Mouse (Mus musculus): ENCODE data around the gene Lgals8. TPM values are rescaled to one million over a fixed set of nuclear protein-coding genes. Genes with fewer than 3 reads are reported as not detected.
A peak's percentile ranks its signal among the peaks of the same experiment; 100 is the strongest.
"Not testable (repeated sequence)": the region's sequence is repeated elsewhere in the genome, so short reads cannot be mapped to it uniquely, and the experiment has no call there.

Gene Lgals8
- total RNA-seq, 1 experiment from 2014 or later, result 103 TPM

DNA sequence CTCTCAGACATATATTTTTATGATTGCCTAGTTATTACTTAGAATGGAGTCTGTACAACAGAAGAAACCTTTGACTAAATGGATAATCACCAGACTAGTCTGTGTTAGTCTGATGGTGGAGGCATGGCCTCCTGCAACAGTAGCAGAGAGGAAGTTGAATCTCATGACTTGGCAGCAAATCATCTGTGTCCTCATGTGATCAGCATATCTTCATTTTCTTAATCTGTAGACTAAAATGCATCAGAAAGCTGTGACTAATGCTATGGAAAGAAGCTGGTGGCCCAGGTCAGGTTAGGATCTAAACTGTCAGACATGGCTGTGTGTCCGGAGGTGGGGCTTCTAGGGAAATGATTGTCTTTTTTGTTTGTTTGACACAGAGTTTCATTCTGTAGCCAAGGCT is 3.7 kb upstream of the Lgals8 start:
- ATAC-seq (replicated peaks in 1 of 2; ENCODE audit: insufficient read depth in 1 of 2, low FRiP score in 2 of 2, low TSS enrichment in 1 of 2, low read depth in 1 of 2, poor library complexity in 2 of 2, severe bottlenecking in 2 of 2), result peak; percentile 89 to 94

DNA sequence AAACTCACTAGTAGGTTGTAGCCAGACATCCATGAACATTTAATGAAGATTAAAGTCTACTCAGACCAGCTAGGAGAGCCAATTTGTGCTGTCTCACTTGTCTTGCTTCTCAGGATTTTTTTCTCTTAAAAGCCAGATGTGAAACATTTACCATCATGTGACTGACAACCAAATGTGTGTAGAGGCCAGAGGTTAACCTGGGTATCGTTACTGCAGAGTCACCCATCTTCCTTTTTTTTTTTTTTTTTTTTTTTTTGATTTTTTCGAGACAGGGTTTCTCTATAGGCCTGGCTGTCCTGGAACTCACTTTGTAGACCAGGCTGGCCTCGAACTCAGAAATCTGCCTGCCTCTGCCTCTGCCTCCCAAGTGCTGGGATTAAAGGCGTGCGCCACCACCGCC is 585 bp downstream of the Lgals8 start:
- not testable (repeated sequence) for ATAC-seq (replicated peaks in 1 of 2; ENCODE audit: insufficient read depth in 1 of 2, low FRiP score in 2 of 2, low TSS enrichment in 1 of 2, low read depth in 1 of 2, poor library complexity in 2 of 2, severe bottlenecking in 2 of 2)

DNA sequence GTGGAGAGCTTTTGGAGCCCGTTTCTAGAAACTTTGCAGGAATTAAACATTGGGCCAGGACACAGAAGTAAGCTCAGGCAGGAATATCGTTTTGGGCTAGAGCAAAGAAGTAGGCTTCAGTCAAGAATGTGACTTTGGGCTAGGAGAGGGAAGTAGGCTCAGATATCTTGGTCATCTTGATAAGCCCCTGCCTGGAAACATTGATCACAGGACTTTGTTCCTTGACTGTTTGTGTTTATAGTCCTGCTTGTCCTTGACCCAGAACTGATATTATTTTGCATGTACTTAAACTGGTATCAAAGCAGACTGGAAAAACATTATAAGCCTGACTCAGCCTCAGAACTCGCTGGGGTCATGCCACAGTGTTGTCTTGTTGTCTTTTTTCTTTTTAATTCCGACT is 2.1 kb downstream of the Lgals8 start:
- no peak for ATAC-seq (replicated peaks in 1 of 2; ENCODE audit: insufficient read depth in 1 of 2, low FRiP score in 2 of 2, low TSS enrichment in 1 of 2, low read depth in 1 of 2, poor library complexity in 2 of 2, severe bottlenecking in 2 of 2)

DNA sequence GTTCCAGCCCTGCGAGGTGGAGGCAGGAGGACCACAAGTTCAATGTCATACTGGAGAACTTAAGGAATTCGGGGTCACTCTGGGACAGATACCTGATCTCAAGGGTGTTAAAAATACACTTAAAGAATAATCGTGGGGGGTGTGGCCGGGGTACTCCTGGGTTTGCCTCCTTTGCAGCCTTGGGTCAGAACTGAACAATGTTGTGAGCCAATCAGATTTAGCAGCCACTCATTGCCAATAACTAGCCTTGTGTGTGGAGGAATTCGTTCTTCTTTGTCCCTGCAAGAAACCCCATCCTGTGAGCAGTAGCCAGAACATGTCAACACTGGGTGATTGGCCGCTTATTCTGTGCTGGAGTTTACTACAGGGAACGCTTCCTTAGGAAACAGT is 3.0 kb downstream of the Lgals8 start:
- 0 out of 4 replicates have a peak, but pooled peaks of 1 of the 2 experiments have one; percentile 8 for ATAC-seq (replicated peaks in 1 of 2; ENCODE audit: insufficient read depth in 1 of 2, low FRiP score in 2 of 2, low TSS enrichment in 1 of 2, low read depth in 1 of 2, poor library complexity in 2 of 2, severe bottlenecking in 2 of 2)

DNA sequence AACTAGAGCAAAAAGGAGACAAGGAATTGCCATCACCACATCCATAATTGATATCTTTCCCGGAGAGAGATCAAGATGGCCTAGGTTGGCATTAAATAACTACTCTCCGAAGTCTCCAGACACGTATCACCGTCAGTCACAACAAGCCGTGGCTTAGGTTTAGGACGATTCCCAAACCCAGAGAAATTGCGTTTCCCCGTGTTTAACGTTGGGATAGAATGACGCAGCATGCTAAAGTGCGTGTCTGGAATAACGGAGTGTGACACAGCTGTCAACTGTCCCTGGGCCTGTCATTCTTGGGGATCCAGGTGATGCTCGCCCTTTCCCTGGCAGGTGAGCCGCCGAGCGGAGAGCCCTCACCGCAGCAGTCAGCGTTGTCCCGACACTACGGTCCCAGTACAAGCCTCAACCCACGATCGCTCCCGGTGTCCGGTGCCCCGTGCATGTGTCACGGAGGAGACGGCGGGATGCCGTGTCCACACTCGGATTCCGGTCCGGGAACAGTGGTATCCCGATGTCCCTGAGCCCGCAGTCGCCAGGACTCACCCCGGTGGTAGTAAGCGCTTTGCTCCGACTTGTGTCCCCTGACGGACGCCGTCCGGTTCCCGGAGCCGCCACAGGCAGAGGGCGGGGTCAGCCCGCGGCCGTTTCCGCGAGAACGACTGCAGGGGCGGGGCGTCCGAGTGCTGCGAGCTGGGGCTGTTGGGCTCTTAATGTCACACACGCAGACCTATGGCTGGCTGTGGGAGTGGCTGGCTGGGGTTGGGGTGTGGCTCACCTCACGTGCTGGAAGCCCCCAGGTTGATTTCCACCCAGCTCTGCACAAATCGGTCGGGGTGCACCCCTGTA is 3.6 kb downstream of the Lgals8 start:
- ATAC-seq (replicated peaks in 1 of 2; ENCODE audit: insufficient read depth in 1 of 2, low FRiP score in 2 of 2, low TSS enrichment in 1 of 2, low read depth in 1 of 2, poor library complexity in 2 of 2, severe bottlenecking in 2 of 2), result peak; percentile 92 to 94

DNA sequence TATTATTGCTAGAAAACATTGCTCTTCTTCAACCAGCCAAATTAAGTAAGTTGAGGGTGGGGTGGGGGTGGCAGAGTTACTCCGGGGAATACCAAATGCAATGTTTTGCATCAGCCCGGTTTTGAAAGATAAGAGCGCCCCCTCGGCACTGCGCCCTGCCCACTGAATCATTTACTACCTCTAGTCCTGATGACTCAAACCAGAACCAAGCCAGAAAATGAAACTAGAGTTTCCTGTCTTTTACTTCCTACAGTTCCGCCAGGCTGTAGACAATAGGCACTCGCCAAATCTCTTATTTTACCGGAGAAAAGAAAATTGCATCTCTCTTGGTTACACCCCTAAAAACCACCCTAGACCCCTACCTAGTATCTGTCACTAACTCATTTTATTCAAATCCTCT is 4.3 kb downstream of the Lgals8 start:
- peak; percentile 74 to 76 for ATAC-seq (replicated peaks in 1 of 2; ENCODE audit: insufficient read depth in 1 of 2, low FRiP score in 2 of 2, low TSS enrichment in 1 of 2, low read depth in 1 of 2, poor library complexity in 2 of 2, severe bottlenecking in 2 of 2)

DNA sequence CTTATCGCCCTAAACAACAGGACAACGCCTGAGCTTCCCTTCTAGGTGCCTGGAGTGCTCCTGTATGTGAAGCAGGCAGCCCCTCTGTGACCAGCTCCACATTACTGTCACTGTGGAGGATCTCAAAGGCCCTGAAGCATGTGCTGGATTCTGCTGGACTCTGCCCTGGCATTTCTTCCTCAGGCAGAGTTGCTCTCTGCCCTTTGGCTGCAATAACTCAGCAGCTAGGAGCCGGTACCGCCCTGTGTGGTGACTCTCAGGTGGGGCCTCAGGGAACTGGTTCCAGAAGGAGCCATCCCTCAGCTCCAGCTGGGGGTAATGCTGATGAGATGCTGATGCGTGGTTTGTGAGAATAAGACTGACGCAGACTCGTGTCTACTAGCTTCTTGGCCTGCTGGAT is 8.0 kb downstream of the Lgals8 start:
- no peak for ATAC-seq (replicated peaks in 1 of 2; ENCODE audit: insufficient read depth in 1 of 2, low FRiP score in 2 of 2, low TSS enrichment in 1 of 2, low read depth in 1 of 2, poor library complexity in 2 of 2, severe bottlenecking in 2 of 2)

DNA sequence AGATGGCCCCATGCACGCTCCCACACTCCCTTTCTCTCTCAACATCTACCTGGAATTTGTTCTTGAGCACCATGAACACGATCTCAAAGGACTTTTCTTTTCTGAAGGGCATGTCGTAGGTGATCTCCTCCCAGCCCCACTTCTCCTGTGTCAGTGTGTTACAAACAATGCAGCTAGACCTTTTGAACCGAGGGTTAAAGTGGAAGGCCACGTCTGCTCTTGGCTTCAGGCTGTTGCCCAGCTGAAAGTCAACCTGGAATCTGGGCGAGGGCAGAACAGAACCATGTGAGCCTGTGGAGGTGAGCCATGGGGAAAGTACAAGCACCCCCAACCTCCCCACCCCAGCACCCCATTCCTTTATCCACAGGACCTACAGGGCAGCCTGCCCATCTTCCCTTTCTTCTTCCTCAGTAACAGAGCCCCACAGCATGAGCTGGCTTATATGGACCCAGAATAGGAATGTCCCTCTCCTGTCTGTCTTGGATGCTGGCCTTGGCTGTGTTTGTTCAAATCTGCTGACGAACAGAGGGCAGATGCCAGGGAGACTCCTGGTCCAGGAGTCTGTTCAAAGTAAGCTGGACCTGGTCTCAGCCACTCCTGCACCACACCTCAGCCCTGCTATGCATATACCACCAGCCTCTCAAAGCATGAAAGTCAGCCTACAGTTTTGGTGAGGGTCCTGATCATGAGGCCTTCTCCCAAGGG is 9.9 kb downstream of the Lgals8 start:
- ATAC-seq (replicated peaks in 1 of 2; ENCODE audit: insufficient read depth in 1 of 2, low FRiP score in 2 of 2, low TSS enrichment in 1 of 2, low read depth in 1 of 2, poor library complexity in 2 of 2, severe bottlenecking in 2 of 2), result no peak

DNA sequence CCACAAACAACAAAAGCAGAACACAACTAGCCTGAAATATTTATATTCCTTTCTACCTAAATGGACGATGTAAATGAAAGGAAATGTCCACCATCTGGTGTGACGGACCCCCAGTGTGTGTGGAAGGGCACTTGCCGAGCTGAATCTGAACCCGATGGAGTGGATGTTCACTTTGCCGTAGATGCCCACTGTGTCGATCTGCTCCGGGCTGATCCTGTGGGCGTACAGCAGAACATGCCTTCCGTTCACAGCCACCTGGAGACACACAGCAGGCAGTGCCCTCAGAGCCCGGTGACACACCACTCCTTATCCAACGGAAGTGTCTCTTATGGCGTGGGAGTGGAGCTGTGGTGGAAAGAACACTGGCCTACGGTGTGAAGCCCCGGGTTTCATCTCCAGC is 11.6 kb downstream of the Lgals8 start:
- no peak for ATAC-seq (replicated peaks in 1 of 2; ENCODE audit: insufficient read depth in 1 of 2, low FRiP score in 2 of 2, low TSS enrichment in 1 of 2, low read depth in 1 of 2, poor library complexity in 2 of 2, severe bottlenecking in 2 of 2)

DNA sequence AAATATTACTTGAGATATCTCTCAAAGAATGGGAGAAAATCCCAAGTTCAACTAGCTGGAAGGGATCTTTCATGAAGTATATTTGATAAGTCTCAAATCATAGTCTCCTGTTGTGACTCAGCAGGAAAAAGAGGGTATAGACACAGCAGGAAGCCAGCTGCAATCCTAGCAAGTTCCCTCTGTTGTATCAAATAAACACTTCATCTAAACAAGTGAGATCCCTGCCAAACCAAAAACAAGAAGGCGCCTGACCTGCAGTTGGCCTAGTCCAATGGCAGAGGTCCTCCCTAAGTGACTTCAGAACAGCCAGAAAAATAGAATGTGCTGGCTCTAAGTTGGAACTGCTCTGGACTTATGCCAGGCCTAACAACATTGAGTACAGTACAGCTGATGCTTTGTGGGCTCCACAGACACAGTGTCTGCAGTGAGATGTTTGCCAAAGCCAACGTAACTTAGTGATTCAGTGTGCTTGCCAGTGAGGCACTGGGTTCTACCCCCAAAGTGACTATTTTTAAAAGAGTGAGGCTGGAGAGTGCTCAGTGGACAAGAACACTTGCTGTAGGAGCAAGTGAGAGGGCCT is 22.6 kb downstream of the Lgals8 start:
- no peak for ATAC-seq (replicated peaks in 1 of 2; ENCODE audit: insufficient read depth in 1 of 2, low FRiP score in 2 of 2, low TSS enrichment in 1 of 2, low read depth in 1 of 2, poor library complexity in 2 of 2, severe bottlenecking in 2 of 2)

DNA sequence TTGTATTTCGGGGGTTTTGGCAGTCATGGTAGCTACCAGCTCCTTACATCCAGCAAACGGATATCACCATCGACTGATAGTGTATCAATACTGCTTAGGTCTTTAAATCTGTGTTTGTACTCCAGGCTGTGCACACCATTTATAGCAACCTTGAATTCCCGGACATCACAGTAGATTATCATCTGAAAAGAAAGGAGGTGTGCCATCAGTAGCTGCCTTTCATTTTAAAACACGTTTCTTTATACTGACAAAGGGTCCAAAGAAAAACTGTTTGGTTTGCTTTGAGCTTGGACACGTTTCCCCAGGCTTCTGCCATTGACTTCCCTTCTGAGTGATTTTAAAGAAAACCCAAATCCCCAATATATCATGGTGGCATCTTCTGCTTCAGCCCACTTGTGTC is 23.9 kb downstream of the Lgals8 start:
- ATAC-seq (replicated peaks in 1 of 2; ENCODE audit: insufficient read depth in 1 of 2, low FRiP score in 2 of 2, low TSS enrichment in 1 of 2, low read depth in 1 of 2, poor library complexity in 2 of 2, severe bottlenecking in 2 of 2), result no peak

DNA sequence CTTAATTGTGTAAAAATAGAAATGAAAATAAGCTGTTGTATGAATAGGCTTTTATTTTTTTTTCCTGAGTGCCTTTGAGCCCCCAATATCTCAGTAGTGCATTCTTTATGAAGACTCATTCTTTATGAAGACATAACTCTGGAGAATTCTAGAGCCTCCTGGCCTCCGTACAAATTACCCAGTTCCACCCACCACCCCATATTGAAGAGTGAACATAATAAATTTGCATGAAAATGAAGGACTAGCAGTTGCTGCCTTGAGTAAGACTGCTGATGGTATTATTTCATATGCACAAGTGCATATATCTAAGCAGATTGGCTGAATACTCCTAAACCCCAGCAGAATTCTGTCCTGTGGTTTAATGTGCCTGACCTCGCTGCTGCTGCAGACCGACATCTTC is 25.2 kb downstream of the Lgals8 start:
- no peak for ATAC-seq (replicated peaks in 1 of 2; ENCODE audit: insufficient read depth in 1 of 2, low FRiP score in 2 of 2, low TSS enrichment in 1 of 2, low read depth in 1 of 2, poor library complexity in 2 of 2, severe bottlenecking in 2 of 2)

DNA sequence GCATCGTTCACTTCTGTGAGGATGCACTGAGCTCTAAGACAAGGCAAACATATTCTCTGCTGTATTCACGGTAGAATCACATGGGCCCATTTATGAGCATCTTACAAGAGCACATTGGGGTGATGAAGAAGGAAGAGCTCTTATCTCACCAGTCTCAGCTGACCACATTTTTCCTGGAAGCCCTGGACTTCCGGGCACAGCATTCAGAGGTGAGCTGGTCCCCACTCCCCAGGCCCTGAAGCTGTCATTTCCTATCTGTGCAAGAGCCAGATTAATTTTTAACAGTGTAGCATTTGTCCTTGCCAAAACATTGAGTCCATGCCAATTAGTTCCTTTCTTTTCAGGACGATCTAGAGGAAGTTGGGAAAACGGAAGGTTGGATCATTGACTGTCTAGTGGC is 30.9 kb downstream of the Lgals8 start:
- no peak for ATAC-seq (replicated peaks in 1 of 2; ENCODE audit: insufficient read depth in 1 of 2, low FRiP score in 2 of 2, low TSS enrichment in 1 of 2, low read depth in 1 of 2, poor library complexity in 2 of 2, severe bottlenecking in 2 of 2)

DNA sequence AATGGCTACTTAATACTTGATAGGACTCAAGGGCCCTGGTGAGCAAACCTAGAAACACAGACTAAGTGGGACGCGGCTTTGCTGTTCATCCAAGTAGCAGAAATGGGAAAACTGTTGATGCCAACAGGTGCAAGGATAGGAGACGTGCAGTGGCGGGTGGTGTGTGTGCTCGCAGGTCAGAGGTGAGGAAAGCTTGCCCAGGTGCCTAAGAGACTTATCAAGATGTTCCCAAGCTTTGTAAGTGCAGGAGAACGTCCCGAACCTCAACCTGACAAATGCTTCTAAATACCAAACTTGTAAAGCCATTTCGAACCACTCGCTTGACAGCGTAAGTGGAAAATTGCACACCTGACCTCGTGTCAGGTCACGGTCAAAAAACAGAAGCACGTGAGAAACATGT is 36.2 kb downstream of the Lgals8 start:
- ATAC-seq (replicated peaks in 1 of 2; ENCODE audit: insufficient read depth in 1 of 2, low FRiP score in 2 of 2, low TSS enrichment in 1 of 2, low read depth in 1 of 2, poor library complexity in 2 of 2, severe bottlenecking in 2 of 2), result no peak

DNA sequence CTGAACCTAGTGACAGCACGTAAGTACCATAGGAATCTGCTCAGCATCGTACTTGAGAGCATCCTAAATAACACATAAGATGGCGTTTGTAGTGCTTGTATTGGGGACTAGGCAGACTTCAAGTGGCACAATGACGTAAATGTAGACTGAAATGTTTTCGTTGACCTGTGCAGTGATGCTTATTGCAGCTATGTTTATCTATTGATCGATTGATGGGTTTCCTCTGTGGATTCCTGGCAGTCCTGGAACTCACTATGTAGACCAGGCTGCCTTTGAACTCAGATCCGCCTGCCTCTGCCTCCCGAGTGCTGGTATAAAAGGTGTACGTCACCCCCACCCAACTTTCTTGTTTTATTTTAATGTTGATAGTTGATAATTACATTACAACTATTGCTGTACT is 44.1 kb downstream of the Lgals8 start:
- no peak for ATAC-seq (replicated peaks in 1 of 2; ENCODE audit: insufficient read depth in 1 of 2, low FRiP score in 2 of 2, low TSS enrichment in 1 of 2, low read depth in 1 of 2, poor library complexity in 2 of 2, severe bottlenecking in 2 of 2)

DNA sequence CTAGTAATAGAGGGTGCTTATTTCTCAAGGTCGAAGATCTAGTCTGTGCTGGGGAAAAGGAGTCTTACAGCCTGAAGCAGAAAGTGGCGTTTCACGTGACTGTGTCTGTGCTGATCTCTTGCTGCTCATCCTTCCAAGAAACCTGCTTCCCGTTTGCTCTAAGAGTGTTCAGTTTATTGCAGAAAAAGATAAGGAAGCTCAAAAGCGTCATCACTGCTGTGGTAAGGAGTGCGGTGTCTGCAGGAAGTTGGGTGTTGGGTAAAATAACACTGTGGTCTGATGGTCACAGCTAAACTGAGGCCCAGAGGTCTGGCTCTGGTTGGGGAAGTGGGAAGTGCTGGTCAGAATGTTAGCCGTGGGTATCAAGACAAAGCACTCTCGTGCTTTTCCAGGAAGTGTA is 52.7 kb downstream of the Lgals8 start:
- peak; percentile 98 for ATAC-seq (replicated peaks in 1 of 2; ENCODE audit: insufficient read depth in 1 of 2, low FRiP score in 2 of 2, low TSS enrichment in 1 of 2, low read depth in 1 of 2, poor library complexity in 2 of 2, severe bottlenecking in 2 of 2)

DNA sequence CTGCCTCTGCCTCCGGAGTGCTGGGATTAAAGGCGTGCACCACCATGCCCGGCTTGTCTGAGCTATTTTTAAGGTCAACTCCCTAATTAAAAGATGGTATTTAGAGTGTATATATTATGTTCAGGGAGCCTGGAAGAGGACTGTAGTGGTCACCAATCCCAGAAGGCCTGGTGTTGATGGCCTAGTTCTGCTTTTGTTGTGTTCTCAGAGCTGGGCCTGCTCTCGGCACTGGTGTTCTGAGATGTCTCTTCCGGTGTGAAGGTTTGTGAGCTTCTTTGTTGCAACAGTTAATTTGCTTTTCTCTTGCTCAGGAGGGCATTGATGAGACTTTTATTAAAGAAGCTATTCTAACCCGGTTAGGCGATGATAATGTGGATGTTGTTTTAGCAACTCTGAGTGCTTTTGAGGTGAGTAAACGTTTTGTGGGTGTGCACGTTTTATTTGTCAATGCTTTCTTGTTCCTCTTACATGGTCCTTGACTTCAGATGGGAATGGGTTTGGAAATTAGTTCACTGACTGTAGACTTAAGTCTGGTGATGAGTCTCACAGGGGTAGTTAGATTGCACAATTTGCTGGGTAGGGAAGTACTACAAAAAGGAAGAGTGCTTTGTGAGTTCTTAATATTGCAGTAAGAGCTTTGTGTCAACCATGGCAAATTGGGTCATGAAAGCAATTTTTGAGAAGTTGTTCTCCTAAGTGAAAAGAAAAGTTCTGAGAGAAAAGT is 56.2 kb downstream of the Lgals8 start:
- ATAC-seq (replicated peaks in 1 of 2; ENCODE audit: insufficient read depth in 1 of 2, low FRiP score in 2 of 2, low TSS enrichment in 1 of 2, low read depth in 1 of 2, poor library complexity in 2 of 2, severe bottlenecking in 2 of 2), result peak in 1 of 2 experiments; percentile 46; a peak in 1 of 4 replicates

DNA sequence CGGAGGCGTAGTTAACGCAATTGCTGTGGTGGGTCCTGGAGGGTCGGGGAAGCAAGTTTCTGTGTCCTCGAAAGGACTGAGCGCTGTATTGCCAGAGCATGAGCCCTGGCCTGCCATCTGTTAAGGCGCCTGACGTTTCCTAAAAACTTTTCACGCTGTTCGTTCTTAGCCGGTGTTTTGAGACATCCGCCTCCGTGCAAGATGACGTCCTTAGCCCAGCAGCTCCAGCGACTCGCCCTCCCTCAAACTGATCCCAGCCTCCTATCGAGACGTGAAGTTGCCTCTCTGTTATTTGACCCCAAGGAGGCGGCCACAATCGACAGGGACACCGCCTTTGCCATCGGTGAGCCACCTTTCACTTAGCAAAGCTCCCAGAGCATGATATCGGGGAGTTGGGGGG is 69.2 kb downstream of the Lgals8 start:
- peak; percentile 28 to 48; a peak in 3 of 4 replicates for ATAC-seq (replicated peaks in 1 of 2; ENCODE audit: insufficient read depth in 1 of 2, low FRiP score in 2 of 2, low TSS enrichment in 1 of 2, low read depth in 1 of 2, poor library complexity in 2 of 2, severe bottlenecking in 2 of 2)

Measured in hematopoietic stem cell, adult 5-6 weeks (primary cell).